Mouse (Mus musculus): ENCODE measurements around the gene Pepd. TPM values are rescaled to one million over a fixed set of nuclear protein-coding genes. Genes with fewer than 3 reads are reported as not detected.
A peak's percentile ranks its signal among the peaks of the same experiment; 100 is the strongest.

Gene Pepd
- polyA plus RNA-seq, 1 experiment from 2014 or later = 178 TPM

DNA sequence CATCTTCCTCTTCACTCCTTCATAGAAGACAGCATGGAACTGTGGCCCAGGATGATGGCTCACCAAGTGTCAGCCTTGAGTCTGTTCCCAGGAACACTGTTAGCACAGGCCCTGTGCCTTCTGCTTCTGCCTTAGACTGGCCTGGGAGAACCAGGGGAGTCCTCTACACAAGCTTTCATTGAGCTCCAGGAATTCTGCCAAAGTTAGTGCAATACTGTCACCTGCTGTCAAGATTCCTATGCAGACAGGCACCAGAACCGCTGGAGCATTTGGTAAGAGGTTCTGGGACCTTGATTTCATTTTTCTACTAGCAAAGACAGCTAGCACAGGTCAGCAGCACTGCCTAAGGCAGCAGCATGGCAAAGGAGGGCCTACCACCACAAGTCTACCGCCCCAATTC lies 132.5 kb downstream of the Pepd start:
- 0 out of 2 replicates have a peak, but pooled peaks have one; percentile 18 for TF ChIP-seq CTCF (IDR thresholded peaks at IDR 0.05; ENCODE audit: low read depth)
- H3K36me3 ChIP-seq (ENCODE audit: control insufficient read depth, insufficient read depth) = peaks cover 42% of the 10 kb centered on the region
- H3K4me2 ChIP-seq (replicated peaks; ENCODE audit: low read depth) = no peak overlapping the region
- H3K9me3 ChIP-seq (ENCODE audit: control insufficient read depth) = no peaks in the 10 kb centered on the region
- WGBS = 81% methylated on average over 2 of the region's 2 CpGs
- H3K4me1 ChIP-seq (replicated peaks; ENCODE audit: control insufficient read depth, insufficient read depth, low read length) = 0 out of 2 replicates have a peak, but pooled peaks cover 7% of the 10 kb centered on the region
- no peaks in the 10 kb centered on the region for H3K27me3 ChIP-seq (replicated peaks; ENCODE audit: control insufficient read depth, insufficient read depth, low read length)
- no peak overlapping the region for H3K27ac ChIP-seq (ENCODE audit: low read depth, low read length)
- no peak overlapping the region for H3K9ac ChIP-seq (ENCODE audit: low read depth, low read length)
- ATAC-seq = no peak
- H3K4me3 ChIP-seq (ENCODE audit: low read depth, low read length) = no peak overlapping the region

DNA sequence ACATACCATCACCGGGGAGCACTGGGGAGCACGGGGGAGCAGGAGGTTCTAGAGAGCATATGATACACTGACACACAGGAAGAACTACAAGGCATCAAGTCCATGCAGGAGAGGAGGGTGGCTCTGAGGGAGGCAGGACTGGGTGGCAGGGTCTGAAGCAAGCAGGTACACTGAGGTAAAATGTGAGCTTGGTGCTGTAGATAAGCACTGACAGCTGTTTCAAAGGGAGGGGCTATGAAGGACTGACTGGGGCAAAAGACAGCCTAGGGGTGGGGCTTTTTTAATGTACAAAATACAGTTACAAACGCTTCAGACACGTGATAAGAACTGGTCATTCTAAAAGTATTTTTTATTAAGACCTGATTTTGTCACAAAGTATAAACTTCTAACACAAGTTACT lies 133.9 kb downstream of the Pepd start:
- no peak for TF ChIP-seq CTCF (IDR thresholded peaks at IDR 0.05; ENCODE audit: low read depth)
- 67% methylated on average over 4 of the region's 4 CpGs for WGBS
- ATAC-seq = no peak
- no peak overlapping the region for H3K27ac ChIP-seq (ENCODE audit: low read depth, low read length)
- peaks cover 45% of the 10 kb centered on the region for H3K36me3 ChIP-seq (ENCODE audit: control insufficient read depth, insufficient read depth)
- no peak overlapping the region for H3K9ac ChIP-seq (ENCODE audit: low read depth, low read length)
- no peaks in the 10 kb centered on the region for H3K9me3 ChIP-seq (ENCODE audit: control insufficient read depth)
- H3K4me3 ChIP-seq (ENCODE audit: low read depth, low read length) = no peak overlapping the region
- no peaks in the 10 kb centered on the region for H3K27me3 ChIP-seq (replicated peaks; ENCODE audit: control insufficient read depth, insufficient read depth, low read length)
- no peak overlapping the region for H3K4me2 ChIP-seq (replicated peaks; ENCODE audit: low read depth)
- H3K4me1 ChIP-seq (replicated peaks; ENCODE audit: control insufficient read depth, insufficient read depth, low read length) = 0 out of 2 replicates have a peak, but pooled peaks cover 4% of the 10 kb centered on the region

DNA sequence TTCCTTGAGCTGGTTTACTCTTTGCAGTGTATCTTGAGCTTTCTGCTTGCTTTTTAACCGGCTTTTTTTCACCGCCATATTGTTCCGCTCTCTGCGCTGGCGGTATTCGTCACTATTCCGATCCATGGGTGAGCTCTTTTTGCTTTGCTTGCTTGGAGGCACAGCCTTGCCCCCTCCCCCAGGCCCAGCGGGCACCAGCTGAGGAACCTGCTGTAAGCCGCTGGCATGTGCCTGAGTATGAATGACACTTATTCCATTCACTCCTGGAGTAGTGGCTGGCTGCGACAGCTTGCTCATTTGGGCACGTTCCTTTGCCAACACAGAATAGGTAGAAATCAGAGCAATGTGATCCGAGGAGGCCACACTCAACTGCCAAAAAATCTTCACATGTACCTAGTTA lies 138.4 kb downstream of the Pepd start:
- Histone ChIP-seq H3K9me3 (ENCODE audit: control insufficient read depth) (no peaks in the 10 kb centered on the region), H3K27me3 (replicated peaks; ENCODE audit: control insufficient read depth, insufficient read depth, low read length) (no peaks in the 10 kb centered on the region), H3K4me3 (ENCODE audit: low read depth, low read length) (no peak overlapping the region), H3K4me1 (replicated peaks; ENCODE audit: control insufficient read depth, insufficient read depth, low read length) (0 out of 2 replicates have a peak, but pooled peaks cover 9% of the 10 kb centered on the region), H3K9ac (ENCODE audit: low read depth, low read length) (no peak overlapping the region), H3K27ac (ENCODE audit: low read depth, low read length) (no peak overlapping the region), H3K36me3 (ENCODE audit: control insufficient read depth, insufficient read depth) (peaks cover 17% of the 10 kb centered on the region), H3K4me2 (replicated peaks; ENCODE audit: low read depth) (no peak overlapping the region)
- 96% methylated on average over 12 of the region's 12 CpGs for WGBS
- no peak for TF ChIP-seq CTCF (IDR thresholded peaks at IDR 0.05; ENCODE audit: low read depth)
- no peak for ATAC-seq

DNA sequence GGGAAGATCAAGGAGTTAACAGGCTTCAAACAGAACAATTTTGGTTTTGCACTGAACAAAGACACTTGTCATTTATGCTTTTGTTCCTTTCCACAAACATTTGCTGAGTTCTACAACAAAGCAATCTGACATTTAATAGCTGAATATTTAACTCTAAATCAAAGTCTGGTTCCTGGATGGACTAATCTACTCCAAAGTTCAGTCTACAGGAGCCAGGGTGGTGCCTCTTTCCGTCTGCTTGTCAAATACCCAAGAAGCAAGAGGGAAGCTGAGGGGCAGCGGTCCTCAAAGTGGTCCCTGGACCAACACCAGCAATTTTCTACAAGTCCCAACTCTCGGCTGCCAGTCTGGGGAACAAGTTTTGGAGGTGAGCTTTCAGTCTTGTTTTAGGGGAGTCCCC lies 141.0 kb downstream of the Pepd start:
- 56% methylated on average over 3 of the region's 3 CpGs for WGBS
- Histone ChIP-seq H3K4me1 (replicated peaks; ENCODE audit: control insufficient read depth, insufficient read depth, low read length) (0 out of 2 replicates have a peak, but pooled peaks cover 14% of the 10 kb centered on the region), H3K9me3 (ENCODE audit: control insufficient read depth) (no peaks in the 10 kb centered on the region), H3K4me2 (replicated peaks; ENCODE audit: low read depth) (peak overlapping the region; percentile 28), H3K4me3 (ENCODE audit: low read depth, low read length) (no peak overlapping the region), H3K36me3 (ENCODE audit: control insufficient read depth, insufficient read depth) (peaks cover 7% of the 10 kb centered on the region), H3K9ac (ENCODE audit: low read depth, low read length) (no peak overlapping the region), H3K27ac (ENCODE audit: low read depth, low read length) (peak overlapping the region; percentile 36; the same call in 1 of the 2 replicates), H3K27me3 (replicated peaks; ENCODE audit: control insufficient read depth, insufficient read depth, low read length) (no peaks in the 10 kb centered on the region)
- no peak for ATAC-seq
- TF ChIP-seq CTCF (IDR thresholded peaks at IDR 0.05; ENCODE audit: low read depth) = no peak

DNA sequence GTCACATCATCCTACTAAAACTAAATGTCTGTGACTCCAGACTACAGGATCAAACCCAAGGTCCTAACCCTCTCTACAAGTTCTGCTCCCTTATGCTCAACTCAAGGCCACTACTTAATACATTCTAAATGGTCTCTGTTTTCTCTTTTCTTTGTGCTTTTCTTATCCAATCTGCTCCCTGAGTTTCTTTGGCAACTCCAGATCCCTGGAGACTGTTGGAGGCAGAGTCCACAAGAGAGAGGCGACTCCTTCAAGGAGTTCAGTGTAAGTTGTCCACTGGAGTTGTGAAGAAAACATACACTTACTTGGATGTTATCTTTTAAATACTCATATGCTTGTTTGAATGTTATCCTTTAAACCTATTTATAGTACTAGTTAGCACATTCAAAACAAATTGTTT lies 142.1 kb downstream of the Pepd start:
- no peak for TF ChIP-seq CTCF (IDR thresholded peaks at IDR 0.05; ENCODE audit: low read depth)
- Histone ChIP-seq H3K9me3 (ENCODE audit: control insufficient read depth) (no peaks in the 10 kb centered on the region), H3K36me3 (ENCODE audit: control insufficient read depth, insufficient read depth) (peaks cover 7% of the 10 kb centered on the region), H3K9ac (ENCODE audit: low read depth, low read length) (no peak overlapping the region; the same call in 1 of the 2 replicates), H3K27ac (ENCODE audit: low read depth, low read length) (no peak overlapping the region), H3K27me3 (replicated peaks; ENCODE audit: control insufficient read depth, insufficient read depth, low read length) (no peaks in the 10 kb centered on the region), H3K4me3 (ENCODE audit: low read depth, low read length) (no peak overlapping the region; the same call in 1 of the 2 replicates), H3K4me1 (replicated peaks; ENCODE audit: control insufficient read depth, insufficient read depth, low read length) (0 out of 2 replicates have a peak, but pooled peaks cover 14% of the 10 kb centered on the region), H3K4me2 (replicated peaks; ENCODE audit: low read depth) (peak overlapping the region; percentile 76)
- no peak for ATAC-seq
- 49% methylated on average over 1 of the region's 1 CpGs for WGBS

DNA sequence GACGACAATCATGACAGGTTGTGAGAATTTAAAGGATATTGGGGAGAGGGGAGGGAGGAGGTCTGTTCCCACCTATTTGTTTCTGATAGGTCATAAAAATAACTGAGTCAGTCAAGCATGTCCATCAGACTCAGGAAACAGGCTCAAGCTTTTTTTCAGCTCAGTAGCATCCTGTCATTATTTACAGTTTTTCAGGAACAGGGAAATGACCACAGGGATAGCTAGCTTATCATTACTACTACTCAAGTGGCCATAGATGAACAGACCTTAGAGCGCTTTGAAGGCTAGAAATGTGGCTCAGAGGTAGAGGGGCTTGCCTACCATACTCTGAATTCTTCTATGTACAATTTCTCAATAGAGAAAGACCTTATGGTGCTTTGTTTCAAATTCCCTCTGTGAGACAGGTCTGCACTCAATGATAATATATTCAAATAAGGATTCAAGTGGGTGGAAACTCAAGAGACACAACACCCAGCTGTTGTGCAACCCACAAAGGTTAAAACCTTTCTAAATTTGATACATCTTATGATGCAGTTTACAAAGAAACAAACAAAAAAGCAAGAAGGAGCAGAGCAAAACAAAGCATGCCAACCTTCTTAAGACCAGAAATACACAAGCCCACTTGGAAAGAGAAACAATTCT lies 142.9 kb downstream of the Pepd start:
- H3K27ac ChIP-seq (ENCODE audit: low read depth, low read length) = peak overlapping the region; percentile 99
- TF ChIP-seq CTCF (IDR thresholded peaks at IDR 0.05; ENCODE audit: low read depth) = no peak

More for the DNA sequence above, 142.9 kb downstream of the Pepd start:
- Histone ChIP-seq H3K4me1 (replicated peaks; ENCODE audit: control insufficient read depth, insufficient read depth, low read length) (0 out of 2 replicates have a peak, but pooled peaks cover 14% of the 10 kb centered on the region), H3K9me3 (ENCODE audit: control insufficient read depth) (no peaks in the 10 kb centered on the region), H3K36me3 (ENCODE audit: control insufficient read depth, insufficient read depth) (peaks cover 6% of the 10 kb centered on the region), H3K27me3 (replicated peaks; ENCODE audit: control insufficient read depth, insufficient read depth, low read length) (no peaks in the 10 kb centered on the region), H3K4me3 (ENCODE audit: low read depth, low read length) (peak overlapping the region; percentile 99), H3K4me2 (replicated peaks; ENCODE audit: low read depth) (peak overlapping the region; percentile 76), H3K9ac (ENCODE audit: low read depth, low read length) (peak overlapping the region; percentile 91)
- no peak for ATAC-seq
- 36% methylated on average over 2 of the region's 2 CpGs for WGBS
